Mouse (Mus musculus): Measurements from ENCODE around the gene Grhl1.

DNA sequence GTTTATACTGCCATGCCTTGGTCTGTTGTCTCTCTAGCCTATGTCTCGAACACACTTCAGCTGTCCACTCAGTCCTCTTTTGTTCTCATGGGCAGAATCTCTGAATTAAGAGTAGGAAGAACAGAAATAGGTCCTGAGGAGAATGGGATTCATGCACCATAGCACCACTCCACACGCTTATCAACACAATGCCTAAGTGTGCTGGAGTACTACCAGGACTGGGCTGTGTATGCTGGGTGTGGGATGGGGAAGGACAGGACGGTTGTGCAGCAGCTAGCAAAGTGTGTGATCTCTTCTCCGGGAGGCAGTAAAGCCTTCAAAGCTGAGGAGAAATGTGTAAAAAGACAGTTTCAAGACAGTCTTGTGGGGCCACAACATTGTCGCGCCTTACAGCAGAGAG lies 23.2 kb upstream of the Grhl1 start:
- no peak for TF ChIP-seq GATA1 (IDR thresholded peaks at IDR 0.05; ENCODE audit: borderline replicate concordance, low read length)
- TF ChIP-seq FLI1 (IDR thresholded peaks at IDR 0.05; ENCODE audit: low read length), result no peak
